Mouse (Mus musculus): Measurements from ENCODE around the gene Cd3g.

Cd3g gene

GRCm38 (mm10) chr9:44919606-44920005 is 60.6 kb downstream of the Cd3g start:
- DNase-seq (ENCODE audit: low spot score in 2 of 2), result no peak

Data from urinary bladder, adult 18-20 months (tissue).